Mouse (Mus musculus) intestine, postnatal 0 days (tissue): ENCODE measurements around the gene Fcgr1. TPM values are rescaled to one million over a fixed set of nuclear protein-coding genes. Genes with fewer than 3 reads are reported as not detected.

Experiments
- ATAC-seq: fragments of 200-750 bp; cut with Nextera tagmentation; 2 replicates; pipeline ENCODE4 v1.8.0; 2017; ENCODE audit warnings: mild to moderate bottlenecking, moderate TSS enrichment, moderate library complexity
- H3K27ac ChIP-seq: fragments of 300-500 bp; sonication (generic); 2 replicates; pipeline ENCODE4 v1.5.1; 2014; ENCODE audit warnings: mild to moderate bottlenecking, low read depth, low read length, moderate library complexity
- H3K27me3 ChIP-seq: fragments of 300-500 bp; sonication (generic); replicated peaks from 2 replicates; pipeline ENCODE4 v1.6.1; 2014; ENCODE audit warnings: low read length, mixed read lengths; ENCODE audit not compliant: control insufficient read depth, insufficient read depth
- H3K36me3 ChIP-seq: fragments of 300-500 bp; sonication (generic); 2 replicates; pipeline ENCODE4 v1.6.1; 2014; ENCODE audit warnings: mild to moderate bottlenecking, moderate library complexity; ENCODE audit not compliant: control insufficient read depth, insufficient read depth
- H3K4me1 ChIP-seq: fragments of 300-500 bp; sonication (generic); replicated peaks from 2 replicates; pipeline ENCODE4 v1.6.1; 2014; ENCODE audit warnings: antibody characterized with exemption, low read length, mixed read lengths; ENCODE audit not compliant: control insufficient read depth, insufficient read depth
- H3K4me2 ChIP-seq: fragments of 300-500 bp; sonication (generic); replicated peaks from 2 replicates; pipeline ENCODE4 v1.6.1; 2014; ENCODE audit warnings: low read depth, mild to moderate bottlenecking, moderate library complexity
- H3K4me3 ChIP-seq: fragments of 300-500 bp; sonication (generic); 2 replicates; pipeline ENCODE4 v1.5.1; 2014; ENCODE audit warnings: low read depth, low read length
- H3K9ac ChIP-seq: fragments of 300-500 bp; sonication (generic); 2 replicates; pipeline ENCODE4 v1.6.1; 2014; ENCODE audit warnings: mild to moderate bottlenecking, low read depth, low read length
- H3K9me3 ChIP-seq: fragments of 300-500 bp; sonication (generic); 2 replicates; pipeline ENCODE4 v1.6.1; 2016; ENCODE audit warnings: mixed run types; ENCODE audit not compliant: control insufficient read depth
- CTCF ChIP-seq: sonication (generic); IDR thresholded peaks from 2 replicates; pipeline ENCODE4 v1.5.1; 2016; ENCODE audit warnings: low read depth, mild to moderate bottlenecking, control low read depth, antibody characterized with exemption, moderate library complexity
- WGBS: fragments of 180-500 bp; shearing (Covaris S2); extraction: QIAGEN DNeasy Blood & Tissue Kit; methylation state at CpG from one replicate; pipeline ENCODE4 v1.1.7; 2014; 5-methylcytosine and 5-hydroxymethylcytosine counted together
- polyA plus RNA-seq: library from polyadenylated mRNA; unstranded; fragments of >200 nt; fragmentation: Nextera tagmentation; extraction: Ambion mirVana; gene quantifications from 2 replicates; pipeline ENCODE4 v1.2.1, GENCODE M21; 2015

The Fcgr1 gene
- polyA plus RNA-seq, 1 experiment from 2014 or later, result 2.7 TPM

DNA sequence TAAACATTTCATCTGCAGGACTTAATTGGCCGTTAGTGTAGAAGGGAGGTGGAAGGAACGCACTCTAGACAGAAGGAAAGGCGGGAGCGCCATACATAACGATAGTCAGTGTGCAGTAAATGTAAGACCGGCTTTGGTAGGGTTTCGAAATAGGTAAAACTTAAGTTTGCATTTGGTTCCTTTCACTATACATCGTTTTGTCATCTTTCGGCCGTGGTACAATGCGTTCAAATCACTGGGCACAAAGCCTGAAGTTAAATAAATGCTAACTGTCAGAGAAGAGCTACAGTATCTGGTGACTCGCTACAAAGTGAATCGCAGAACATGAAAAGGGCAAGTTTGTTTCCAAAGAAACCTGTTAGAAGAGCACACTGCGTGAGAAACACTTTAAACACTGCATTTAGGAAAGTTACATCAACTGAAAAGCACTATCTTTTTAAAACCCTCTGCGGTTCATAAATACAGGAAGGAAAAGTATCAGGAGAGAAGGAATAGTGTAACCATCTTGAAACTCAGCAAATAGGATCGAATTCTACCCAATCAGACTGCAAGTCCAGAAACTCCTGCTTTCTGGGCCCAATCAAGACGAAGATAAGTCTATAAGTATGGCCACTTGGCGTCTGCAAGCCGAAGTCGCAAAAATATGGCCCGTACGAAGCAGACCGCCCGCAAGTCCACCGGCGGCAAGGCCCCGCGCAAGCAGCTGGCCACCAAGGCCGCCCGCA is 25.6 kb downstream of the Fcgr1 start, which contains the start of gene Hist2h3b:
Gene Hist2h3b, plus strand, starts transcription at position 604 of the 725 bp plus-strand sequence.
- peak within 1 kb of the TSS; percentile 87 for H3K27ac ChIP-seq
- H3K27me3 ChIP-seq, result no peaks in the 10 kb centered on the region
- peak within 1 kb of the TSS; percentile 51 for H3K9ac ChIP-seq
- ATAC-seq, result peak; percentile 64
- no peaks in the 10 kb centered on the region for H3K9me3 ChIP-seq
- no peaks in the 10 kb centered on the region; the same call in 1 of the 2 replicates for H3K4me1 ChIP-seq
- WGBS, result 12% methylated on average over 29 of the region's 30 CpGs
- H3K36me3 ChIP-seq, result no peaks in the 10 kb centered on the region
- H3K4me2 ChIP-seq, result peak within 1 kb of the TSS; percentile 86
- TF ChIP-seq CTCF, result no peak
- H3K4me3 ChIP-seq, result peak within 1 kb of the TSS; percentile 43

DNA sequence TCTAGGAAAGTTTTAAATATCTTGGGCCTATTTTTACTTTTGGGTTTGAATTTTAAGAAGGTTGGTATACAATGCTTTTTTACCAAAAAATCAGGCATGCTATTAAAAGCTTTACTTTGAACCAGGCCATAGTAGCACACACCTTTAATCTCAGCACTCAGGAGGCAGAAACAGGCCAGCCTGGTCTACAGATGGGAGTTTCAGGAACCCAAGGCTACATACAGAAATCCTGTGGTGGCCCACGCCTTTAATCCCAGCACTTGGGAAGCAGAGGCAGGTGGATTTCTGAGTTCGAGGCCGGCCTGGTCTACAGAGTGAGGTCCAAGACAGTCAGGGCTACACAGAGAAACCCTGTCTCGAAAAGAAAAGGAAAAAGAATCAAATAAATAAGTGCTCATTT is 26.2 kb downstream of the Fcgr1 start:
- Histone ChIP-seq H3K4me2 (peak overlapping the region; percentile 63), H3K27me3 (no peaks in the 10 kb centered on the region), H3K4me1 (no peaks in the 10 kb centered on the region; the same call in 1 of the 2 replicates), H3K9ac (no peak overlapping the region), H3K9me3 (no peaks in the 10 kb centered on the region), H3K36me3 (no peaks in the 10 kb centered on the region), H3K4me3 (no peak overlapping the region), H3K27ac (no peak overlapping the region)
- no peak for TF ChIP-seq CTCF
- WGBS, result 80% methylated on average over 4 of the region's 4 CpGs
- ATAC-seq, result no peak

DNA sequence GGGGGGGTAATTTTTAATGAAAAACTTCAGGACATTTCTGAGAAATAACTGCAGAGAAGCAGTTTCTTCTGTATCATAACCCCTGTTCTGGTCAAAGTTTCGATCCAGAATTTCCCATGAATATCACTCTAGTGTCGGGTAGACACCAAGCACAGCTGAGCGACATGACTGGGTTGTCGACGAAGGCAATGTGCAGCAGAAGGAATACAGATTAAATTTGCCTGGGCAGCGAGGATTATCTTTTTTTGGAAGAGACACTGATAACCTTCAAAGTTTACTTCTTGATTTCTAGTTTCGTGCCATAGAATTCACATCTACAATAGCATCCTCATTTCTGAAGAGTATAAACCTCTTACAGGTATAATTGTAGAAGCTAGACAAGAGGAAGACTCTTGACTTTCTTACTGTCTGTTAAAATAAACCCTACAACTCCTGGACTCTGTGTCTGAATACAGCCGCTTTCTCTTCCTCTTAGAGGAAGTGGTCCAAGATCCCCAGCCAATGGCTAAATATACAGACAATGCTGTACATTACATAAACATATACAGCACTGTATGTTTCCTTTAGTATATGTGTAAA is 27.5 kb downstream of the Fcgr1 start:
- no peaks in the 10 kb centered on the region for H3K9me3 ChIP-seq
- H3K27me3 ChIP-seq, result no peaks in the 10 kb centered on the region
- no peak overlapping the region for H3K4me3 ChIP-seq
- no peaks in the 10 kb centered on the region for H3K36me3 ChIP-seq
- 87% methylated on average over 8 of the region's 8 CpGs for WGBS
- H3K27ac ChIP-seq, result no peak overlapping the region
- no peak for ATAC-seq
- H3K9ac ChIP-seq, result no peak overlapping the region
- H3K4me1 ChIP-seq, result no peaks in the 10 kb centered on the region; the same call in 1 of the 2 replicates
- no peak overlapping the region for H3K4me2 ChIP-seq
- no peak for TF ChIP-seq CTCF

DNA sequence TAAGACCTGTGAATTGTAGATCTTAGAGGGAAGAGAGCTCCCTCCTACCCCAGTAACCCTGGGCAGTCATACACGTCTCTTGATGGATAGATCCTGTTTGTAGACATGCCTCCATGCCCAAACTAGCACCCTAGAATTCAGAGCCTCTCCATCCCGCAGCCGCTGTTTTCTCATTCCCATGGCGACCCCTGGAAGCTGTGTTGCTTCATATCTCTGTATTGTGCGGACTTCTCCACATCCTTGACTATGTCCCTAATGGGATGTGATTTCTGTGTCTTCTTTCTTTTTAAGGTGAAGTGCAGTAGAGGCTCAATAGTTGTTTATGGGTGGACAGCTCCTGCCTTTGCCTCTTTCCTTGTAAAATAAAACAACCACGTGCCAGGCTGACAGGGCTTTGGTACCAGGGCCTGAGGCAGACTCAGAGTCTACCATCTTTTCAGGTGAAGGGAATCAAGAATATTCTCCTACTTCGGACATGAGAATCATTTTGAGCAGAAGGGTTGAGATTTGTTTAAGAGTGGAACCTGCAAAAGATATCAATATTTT is 29.3 kb downstream of the Fcgr1 start:
- peak overlapping the region; percentile 94; the same call in 1 of the 2 replicates for H3K27ac ChIP-seq
- ATAC-seq, result no peak
- peak overlapping the region; percentile 85 for H3K4me2 ChIP-seq
- H3K4me1 ChIP-seq, result no peaks in the 10 kb centered on the region
- 70% methylated on average over 7 of the region's 7 CpGs for WGBS
- H3K4me3 ChIP-seq, result no peak overlapping the region
- no peaks in the 10 kb centered on the region for H3K27me3 ChIP-seq
- H3K9ac ChIP-seq, result 0 out of 2 replicates have a peak overlapping the region, but pooled peaks have one; percentile 72
- TF ChIP-seq CTCF, result no peak
- H3K36me3 ChIP-seq, result no peaks in the 10 kb centered on the region
- H3K9me3 ChIP-seq, result no peaks in the 10 kb centered on the region

DNA sequence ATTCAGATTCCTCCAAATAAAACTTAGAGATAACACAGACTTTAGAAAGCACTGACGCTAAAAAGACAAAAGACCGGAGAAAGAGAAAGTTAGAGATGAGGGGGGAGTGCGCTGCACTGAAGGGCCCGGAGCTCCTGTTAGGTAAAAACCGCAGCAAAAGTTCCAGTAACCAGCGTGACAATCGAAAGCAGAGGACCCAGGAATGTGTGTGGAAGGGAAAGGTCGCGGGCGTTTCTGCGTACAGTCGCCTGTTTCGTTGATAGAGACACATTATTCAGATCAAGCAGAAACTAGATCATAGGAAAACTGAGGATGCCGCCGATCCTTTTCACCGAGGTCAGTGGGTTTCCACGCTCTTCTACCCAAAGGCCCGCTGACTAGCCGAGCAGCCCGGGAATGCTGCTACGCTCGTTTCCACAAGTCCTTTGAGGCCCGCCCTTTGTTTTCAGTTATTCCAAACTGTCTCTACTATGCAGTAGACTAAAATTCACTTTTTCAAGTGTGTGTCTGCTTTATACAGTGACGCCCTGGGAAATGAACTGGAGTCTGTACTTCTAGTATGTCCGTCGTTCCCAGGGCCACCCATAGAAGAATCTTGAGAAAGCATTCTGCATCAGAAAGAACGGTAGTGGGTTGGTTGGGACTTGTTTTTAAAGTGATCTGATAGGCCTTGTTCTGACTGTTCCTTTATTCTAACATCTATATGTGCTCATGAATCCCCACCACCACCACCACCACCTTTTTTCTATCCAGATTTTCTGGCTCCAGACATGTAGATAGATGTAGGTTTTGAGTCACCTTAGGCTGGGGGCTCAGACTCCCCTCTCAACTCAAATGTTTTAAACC is 30.0 kb downstream of the Fcgr1 start:
- peak; percentile 45 for ATAC-seq

More for the DNA sequence above, 30.0 kb downstream of the Fcgr1 start:
- peak overlapping the region; percentile 85 for H3K4me2 ChIP-seq
- 4% methylated on average over 27 of the region's 27 CpGs for WGBS
- peak overlapping the region; percentile 94 for H3K27ac ChIP-seq
- H3K4me3 ChIP-seq, result peak overlapping the region; percentile 62
- H3K9ac ChIP-seq, result peak overlapping the region; percentile 72
- H3K36me3 ChIP-seq, result no peaks in the 10 kb centered on the region
- no peaks in the 10 kb centered on the region for H3K9me3 ChIP-seq
- no peak for TF ChIP-seq CTCF
- no peaks in the 10 kb centered on the region for H3K4me1 ChIP-seq
- H3K27me3 ChIP-seq, result no peaks in the 10 kb centered on the region
